Mouse (Mus musculus) heart, embryonic 12.5 days (tissue): ENCODE results near the gene Frmd4a. TPM values are rescaled to one million over a fixed set of nuclear protein-coding genes. Genes with fewer than 3 reads are reported as not detected.

Experiments used
- ATAC-seq: fragments of 200-750 bp; cut with Nextera tagmentation; 2 replicates; pipeline ENCODE4 v1.8.0; 2017; ENCODE audit warnings: moderate TSS enrichment, moderate library complexity; ENCODE audit not compliant: insufficient number of reproducible peaks, low FRiP score
- H3K27ac ChIP-seq: fragments of 300-500 bp; sonication (generic); 2 replicates; pipeline ENCODE4 v1.5.1; 2016; ENCODE audit warnings: mild to moderate bottlenecking, moderate library complexity; ENCODE audit not compliant: poor library complexity, severe bottlenecking
- H3K27me3 ChIP-seq: fragments of 300-500 bp; sonication (generic); replicated peaks from 2 replicates; pipeline ENCODE4 v1.6.1; 2016; ENCODE audit warnings: mild to moderate bottlenecking, moderate library complexity
- H3K36me3 ChIP-seq: fragments of 300-500 bp; sonication (generic); 2 replicates; pipeline ENCODE4 v1.6.1; 2016; ENCODE audit warnings: mild to moderate bottlenecking, moderate library complexity
- H3K4me1 ChIP-seq: fragments of 300-500 bp; sonication (generic); replicated peaks from 2 replicates; pipeline ENCODE4 v1.6.1; 2016; ENCODE audit warnings: mild to moderate bottlenecking
- H3K4me2 ChIP-seq: fragments of 300-500 bp; sonication (generic); 2 replicates; pipeline ENCODE4 v1.6.1; 2016; ENCODE audit warnings: mild to moderate bottlenecking, moderate library complexity
- H3K4me3 ChIP-seq: fragments of 300-500 bp; sonication (generic); 2 replicates; pipeline ENCODE4 v1.5.1; 2016; ENCODE audit warnings: mild to moderate bottlenecking
- H3K9ac ChIP-seq: fragments of 300-500 bp; sonication (generic); 2 replicates; pipeline ENCODE4 v1.6.1; 2016; ENCODE audit warnings: mild to moderate bottlenecking, moderate library complexity
- H3K9me3 ChIP-seq: fragments of 300-500 bp; sonication (generic); replicated peaks from 2 replicates; pipeline ENCODE4 v1.6.1; 2016; ENCODE audit warnings: mild to moderate bottlenecking, moderate library complexity
- WGBS: fragments of 180-500 bp; shearing (Covaris S2); methylation state at CpG from one replicate; pipeline ENCODE4 v1.1.7; 2016; 5-methylcytosine and 5-hydroxymethylcytosine counted together
- polyA plus RNA-seq: library from polyadenylated mRNA; unstranded; fragments of >200 nt; fragmentation: Nextera tagmentation; extraction: Ambion mirVana; gene quantifications from 2 replicates; pipeline ENCODE4 v1.2.1, GENCODE M21; 2016

Frmd4a gene
- polyA plus RNA-seq, 1 experiment from 2014 or later = 23.2 TPM

DNA sequence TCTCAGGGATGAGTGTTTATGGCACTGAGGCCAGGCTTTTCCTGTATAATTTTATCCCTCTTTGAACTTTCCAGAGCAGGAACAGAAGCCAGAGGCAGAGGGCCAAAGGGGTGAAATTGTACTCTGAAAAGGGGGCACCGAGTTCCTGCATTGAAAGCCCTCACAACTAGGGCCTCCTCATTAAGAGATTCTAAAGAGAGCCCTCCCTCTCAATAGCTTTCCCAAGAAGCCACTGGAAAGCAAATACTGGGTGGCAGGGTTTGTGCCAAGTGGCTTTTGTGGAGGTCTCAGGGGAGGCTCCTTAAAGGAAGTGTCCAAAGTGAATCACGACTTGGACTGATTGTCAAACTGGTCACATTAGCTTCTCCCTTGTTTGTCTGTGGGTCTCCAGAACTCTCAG lies 43.2 kb downstream of the Frmd4a start:
- no peak overlapping the region for H3K9ac ChIP-seq
- H3K4me3 ChIP-seq = no peak overlapping the region
- H3K4me2 ChIP-seq = no peak overlapping the region
- WGBS = 68% methylated on average over 2 of the region's 2 CpGs
- H3K27me3 ChIP-seq = no peaks in the 10 kb centered on the region
- H3K9me3 ChIP-seq = no peaks in the 10 kb centered on the region
- no peak for ATAC-seq
- H3K27ac ChIP-seq = no peak overlapping the region
- H3K4me1 ChIP-seq = no peaks in the 10 kb centered on the region
- no peaks in the 10 kb centered on the region for H3K36me3 ChIP-seq

DNA sequence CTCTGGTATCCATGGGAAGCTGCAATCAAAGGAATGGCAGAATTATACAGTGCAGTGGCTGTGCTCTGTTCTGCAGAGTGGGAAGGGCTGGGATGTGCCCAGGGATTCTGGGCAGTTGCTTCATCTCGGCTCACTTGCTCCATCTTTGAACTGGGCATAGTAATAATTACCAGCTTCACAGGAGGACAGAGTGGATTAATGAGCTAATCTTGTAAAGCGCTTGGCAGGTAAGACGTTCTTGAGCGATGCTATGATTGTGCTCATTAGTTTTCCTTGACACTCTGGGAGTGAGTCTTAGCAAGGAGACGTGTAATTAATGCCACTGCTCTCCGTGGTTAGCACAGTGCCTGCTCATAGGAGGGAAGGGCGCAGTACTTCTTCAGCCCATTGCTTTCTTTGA lies 54.3 kb downstream of the Frmd4a start:
- no peak overlapping the region for H3K4me2 ChIP-seq
- no peak overlapping the region for H3K27ac ChIP-seq
- no peaks in the 10 kb centered on the region for H3K27me3 ChIP-seq
- WGBS = 72% methylated on average over 7 of the region's 7 CpGs
- H3K9me3 ChIP-seq = no peaks in the 10 kb centered on the region
- no peak overlapping the region for H3K4me3 ChIP-seq
- H3K9ac ChIP-seq = no peak overlapping the region
- no peaks in the 10 kb centered on the region for H3K36me3 ChIP-seq
- H3K4me1 ChIP-seq = no peaks in the 10 kb centered on the region
- no peak for ATAC-seq

DNA sequence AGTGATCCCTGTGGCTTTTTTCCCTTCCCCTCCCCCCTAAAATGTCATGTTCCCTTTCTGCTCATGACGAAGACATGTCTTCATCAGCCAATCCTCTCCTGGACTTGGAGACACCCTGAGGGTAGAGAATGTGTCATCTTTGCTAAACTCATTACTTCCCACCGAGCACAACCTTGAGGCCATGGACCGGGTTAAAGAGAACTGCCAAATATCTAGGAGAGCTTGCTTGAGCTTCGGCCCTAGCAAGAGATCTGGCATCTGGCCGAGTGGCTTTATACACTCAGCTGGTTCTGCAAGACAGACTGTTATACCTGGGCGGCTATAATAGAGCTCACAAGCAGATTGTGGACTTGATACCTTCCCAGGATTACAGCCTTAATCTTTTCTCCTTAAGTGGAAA lies 66.4 kb downstream of the Frmd4a start:
- Histone ChIP-seq H3K9ac (no peak overlapping the region), H3K4me3 (no peak overlapping the region), H3K27ac (no peak overlapping the region), H3K4me2 (no peak overlapping the region), H3K27me3 (no peaks in the 10 kb centered on the region), H3K9me3 (no peaks in the 10 kb centered on the region), H3K36me3 (no peaks in the 10 kb centered on the region), H3K4me1 (no peaks in the 10 kb centered on the region)
- ATAC-seq = no peak
- 71% methylated on average over 6 of the region's 6 CpGs for WGBS

GRCm38 (mm10) chr2:4097601-4098000 lies 80.1 kb downstream of the Frmd4a start:
- H3K4me1 ChIP-seq = no peaks in the 10 kb centered on the region
- no peak overlapping the region for H3K4me2 ChIP-seq
- 81% methylated on average over 1 of the region's 1 CpGs for WGBS
- H3K9me3 ChIP-seq = no peaks in the 10 kb centered on the region
- H3K27ac ChIP-seq = no peak overlapping the region
- no peaks in the 10 kb centered on the region for H3K36me3 ChIP-seq
- no peak overlapping the region for H3K4me3 ChIP-seq
- no peak for ATAC-seq
- no peak overlapping the region for H3K9ac ChIP-seq
- no peaks in the 10 kb centered on the region for H3K27me3 ChIP-seq

DNA sequence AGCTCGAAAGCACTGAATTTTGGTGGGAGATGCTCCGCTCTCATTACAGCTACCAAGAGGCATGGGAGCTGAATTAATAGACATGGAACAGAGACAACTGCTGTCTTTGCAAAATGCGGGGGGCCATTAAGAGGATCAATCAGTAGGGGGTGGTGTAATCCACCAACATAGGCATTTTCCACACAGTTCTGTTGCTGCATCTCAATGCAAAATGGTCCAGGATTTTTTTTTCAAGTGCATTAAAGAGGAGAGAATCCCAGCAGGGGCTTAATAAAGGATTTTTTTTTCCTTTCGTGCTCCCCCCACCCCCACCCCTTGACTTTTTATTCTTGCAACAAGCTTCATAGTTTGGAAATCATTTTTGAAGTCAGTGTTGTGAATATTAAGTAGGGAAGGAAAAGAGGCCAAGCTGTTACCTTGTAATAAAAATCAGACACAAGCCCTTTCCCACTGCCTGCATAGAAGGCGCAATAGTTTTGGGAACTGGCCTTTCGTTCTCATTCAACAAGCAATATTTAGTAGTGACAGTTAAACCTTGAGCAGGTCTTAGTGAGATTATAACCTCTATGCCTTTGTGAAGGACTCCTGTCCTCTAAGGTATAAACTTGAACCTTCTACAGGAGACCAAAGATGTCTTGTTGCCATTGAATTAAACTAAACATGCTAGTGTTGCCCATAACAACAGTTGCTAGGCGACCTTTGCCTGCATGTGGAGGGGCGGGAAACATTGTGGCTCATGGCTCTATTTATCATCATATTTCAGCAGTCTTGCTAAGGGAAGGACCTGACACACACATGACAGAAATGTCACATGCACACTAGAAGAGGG lies 81.6 kb downstream of the Frmd4a start:
- Histone ChIP-seq H3K36me3 (no peaks in the 10 kb centered on the region), H3K27me3 (no peaks in the 10 kb centered on the region), H3K4me3 (no peak overlapping the region), H3K4me1 (no peaks in the 10 kb centered on the region), H3K9me3 (no peaks in the 10 kb centered on the region), H3K9ac (no peak overlapping the region), H3K27ac (no peak overlapping the region), H3K4me2 (no peak overlapping the region)
- 69% methylated on average over 8 of the region's 8 CpGs for WGBS
- no peak for ATAC-seq

DNA sequence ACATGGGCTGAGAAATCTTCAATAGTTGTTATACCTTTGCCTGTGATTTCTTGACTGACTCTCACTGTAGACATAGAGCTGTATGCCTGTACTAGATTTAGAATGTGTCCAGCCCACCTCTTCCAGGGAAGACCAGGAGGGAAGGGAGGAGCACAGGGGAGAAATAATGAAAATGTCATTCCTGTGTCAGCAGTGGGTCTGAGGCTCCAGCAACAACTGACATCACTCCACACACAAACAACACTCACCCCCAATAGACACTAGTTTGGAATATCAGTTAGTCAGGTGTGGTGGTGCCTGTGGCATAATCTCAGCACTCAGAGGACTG lies 82.2 kb downstream of the Frmd4a start:
- Histone ChIP-seq H3K9me3 (no peaks in the 10 kb centered on the region), H3K36me3 (no peaks in the 10 kb centered on the region), H3K27me3 (no peaks in the 10 kb centered on the region), H3K27ac (no peak overlapping the region), H3K4me2 (no peak overlapping the region), H3K9ac (no peak overlapping the region), H3K4me3 (no peak overlapping the region), H3K4me1 (no peaks in the 10 kb centered on the region)
- no peak for ATAC-seq

DNA sequence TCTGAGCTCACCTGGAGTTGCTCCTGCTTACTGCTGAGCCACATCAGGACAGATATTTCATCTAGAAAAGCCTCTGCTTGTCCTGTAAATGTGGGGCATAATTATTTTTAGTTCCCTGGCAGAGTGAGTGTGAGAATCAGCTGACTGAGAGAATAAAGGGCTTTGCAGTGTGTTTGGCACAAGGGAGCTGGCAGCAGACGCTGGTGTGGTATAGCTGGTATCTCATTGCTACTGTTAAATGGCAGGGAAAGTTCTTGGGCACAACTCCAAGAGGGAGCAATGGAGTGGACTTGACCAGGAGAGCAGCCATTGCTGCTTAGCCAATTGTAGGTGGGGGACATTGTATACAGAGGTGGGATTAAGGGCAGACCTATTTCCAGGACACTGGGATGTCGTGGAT lies 83.9 kb downstream of the Frmd4a start:
- Histone ChIP-seq H3K27ac (no peak overlapping the region), H3K36me3 (no peaks in the 10 kb centered on the region), H3K4me3 (no peak overlapping the region), H3K9me3 (no peaks in the 10 kb centered on the region), H3K4me1 (no peaks in the 10 kb centered on the region), H3K27me3 (no peaks in the 10 kb centered on the region), H3K4me2 (no peak overlapping the region), H3K9ac (no peak overlapping the region)
- no peak for ATAC-seq
- 82% methylated on average over 2 of the region's 2 CpGs for WGBS

- ATAC-seq = no peak
- H3K4me3 ChIP-seq = no peak overlapping the region
- H3K27me3 ChIP-seq = no peaks in the 10 kb centered on the region
- H3K4me1 ChIP-seq = no peaks in the 10 kb centered on the region
- H3K4me2 ChIP-seq = no peak overlapping the region
- WGBS = 80% methylated on average over 7 of the region's 7 CpGs
- H3K36me3 ChIP-seq = no peaks in the 10 kb centered on the region
- no peaks in the 10 kb centered on the region for H3K9me3 ChIP-seq
- H3K9ac ChIP-seq = no peak overlapping the region
- H3K27ac ChIP-seq = no peak overlapping the region
These were observed 95.9 kb downstream of the Frmd4a start for GRCm38 (mm10) chr2:4113303-4113920.

DNA sequence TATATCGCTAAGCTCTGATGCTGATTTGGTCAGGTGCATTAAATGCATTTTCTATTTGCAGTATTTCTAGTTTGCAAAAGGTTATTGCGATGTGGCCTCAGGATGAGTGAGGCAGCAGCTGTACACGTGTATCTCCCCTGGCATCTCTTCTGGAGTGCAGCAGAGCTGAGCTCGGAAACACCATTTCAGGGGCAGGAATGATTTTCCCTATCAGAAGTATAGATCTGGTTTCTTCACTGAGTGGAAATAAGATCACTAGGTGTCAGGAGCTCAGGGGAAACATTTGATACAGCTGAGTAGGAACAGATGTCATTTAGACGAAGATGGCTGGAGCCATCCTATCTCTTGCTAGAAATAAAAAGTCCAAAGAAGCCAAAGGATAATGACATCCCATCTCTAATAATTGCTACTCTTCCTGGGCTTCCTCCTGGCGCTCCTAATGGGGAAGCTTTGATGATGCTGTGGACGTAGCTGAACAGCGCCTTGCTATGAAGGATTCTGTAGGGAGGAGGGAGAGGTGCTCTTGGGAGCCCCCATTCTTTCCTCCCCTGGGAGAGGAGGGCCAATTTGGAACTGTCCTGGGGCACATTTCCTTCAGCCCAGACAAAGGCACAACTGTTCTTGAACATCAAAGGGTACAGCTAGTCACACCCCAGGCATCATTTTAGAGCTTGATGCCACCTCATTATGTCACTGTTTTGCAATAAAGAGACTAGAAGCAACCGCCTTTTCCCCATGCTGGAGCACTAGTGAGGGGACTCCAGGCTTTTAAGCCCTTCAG lies 102.4 kb downstream of the Frmd4a start:
- no peaks in the 10 kb centered on the region for H3K36me3 ChIP-seq
- no peaks in the 10 kb centered on the region for H3K9me3 ChIP-seq
- no peak overlapping the region for H3K4me2 ChIP-seq
- no peaks in the 10 kb centered on the region for H3K27me3 ChIP-seq
- no peaks in the 10 kb centered on the region for H3K4me1 ChIP-seq
- no peak overlapping the region for H3K9ac ChIP-seq
- H3K27ac ChIP-seq = no peak overlapping the region
- no peak for ATAC-seq
- no peak overlapping the region for H3K4me3 ChIP-seq
- WGBS = 61% methylated on average over 9 of the region's 9 CpGs

DNA sequence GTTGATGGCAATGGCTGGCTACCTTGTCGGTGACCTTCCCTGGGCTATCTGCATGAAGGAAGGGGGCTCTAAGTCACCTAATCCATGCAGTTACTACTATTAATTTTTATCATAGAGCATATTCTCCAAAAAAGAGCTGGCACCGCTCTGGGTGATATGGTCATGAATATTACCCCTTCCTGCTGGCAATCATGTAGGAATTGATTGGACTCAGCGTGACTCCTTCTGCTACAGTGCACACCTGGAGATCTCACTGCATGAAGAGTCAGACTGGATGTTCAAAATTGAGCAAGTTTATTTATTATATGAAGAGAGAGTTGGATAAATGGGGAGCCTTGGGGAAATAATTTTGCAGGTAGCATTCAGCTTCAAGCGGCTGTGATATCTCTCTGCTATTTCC lies 113.7 kb downstream of the Frmd4a start:
- Histone ChIP-seq H3K27me3 (no peaks in the 10 kb centered on the region), H3K4me3 (no peak overlapping the region), H3K9me3 (no peaks in the 10 kb centered on the region), H3K36me3 (no peaks in the 10 kb centered on the region), H3K9ac (no peak overlapping the region), H3K4me1 (peaks cover 3% of the 10 kb centered on the region; the same call in 1 of the 2 replicates), H3K27ac (no peak overlapping the region), H3K4me2 (no peak overlapping the region)
- ATAC-seq = no peak
- 88% methylated on average over 4 of the region's 4 CpGs for WGBS

DNA sequence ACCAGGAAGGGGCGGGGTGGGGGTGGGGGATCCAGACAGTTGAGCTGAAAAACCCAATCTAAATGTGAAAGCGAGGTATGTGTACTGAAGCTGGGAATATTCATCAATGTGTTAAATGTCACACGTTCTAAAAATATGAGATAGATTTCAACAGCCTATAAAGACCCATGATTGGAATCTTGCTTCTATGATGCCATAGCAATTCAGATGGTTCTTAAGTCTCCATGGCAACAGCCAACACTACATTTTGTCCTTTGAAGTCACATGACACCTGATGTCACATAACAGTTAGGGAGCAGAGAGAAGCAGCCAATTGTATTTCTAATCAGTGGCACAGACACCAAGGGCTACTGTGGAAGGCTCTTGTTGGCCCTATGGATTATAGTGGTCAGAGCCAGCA lies 120.0 kb downstream of the Frmd4a start:
- Histone ChIP-seq H3K36me3 (no peaks in the 10 kb centered on the region), H3K4me2 (no peak overlapping the region), H3K9me3 (no peaks in the 10 kb centered on the region), H3K27ac (no peak overlapping the region), H3K27me3 (no peaks in the 10 kb centered on the region), H3K9ac (no peak overlapping the region), H3K4me3 (no peak overlapping the region), H3K4me1 (no peaks in the 10 kb centered on the region)
- 79% methylated on average over 3 of the region's 3 CpGs for WGBS
- ATAC-seq = no peak
